Mouse (Mus musculus): Measurements from ENCODE around the gene Ing1.

The Ing1 gene

DNA sequence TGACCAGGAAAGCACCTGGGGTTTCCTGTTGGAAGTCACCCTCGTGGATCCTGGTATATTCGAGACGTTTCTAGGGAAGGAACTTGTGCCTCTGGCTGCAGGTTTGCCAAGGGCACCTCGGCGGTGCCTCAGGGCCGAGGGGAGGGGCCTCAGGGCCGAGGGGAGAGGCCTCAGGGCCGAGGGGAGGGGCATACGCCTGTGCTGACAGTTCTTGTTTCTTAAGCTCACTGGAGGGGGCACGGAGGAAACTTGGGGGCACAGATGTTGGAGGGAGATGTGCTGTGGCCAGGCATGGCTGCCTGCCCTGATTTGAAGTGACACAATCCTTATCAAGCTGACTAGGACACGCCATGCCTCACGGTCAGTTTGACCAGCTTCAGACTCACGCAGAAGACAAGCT, 36.9 kb downstream of the Ing1 start:
- no peak for DNase-seq

GRCm38 (mm10) chr8:11593222-11593884, 38.0 kb downstream of the Ing1 start:
- DNase-seq: no peak

DNA sequence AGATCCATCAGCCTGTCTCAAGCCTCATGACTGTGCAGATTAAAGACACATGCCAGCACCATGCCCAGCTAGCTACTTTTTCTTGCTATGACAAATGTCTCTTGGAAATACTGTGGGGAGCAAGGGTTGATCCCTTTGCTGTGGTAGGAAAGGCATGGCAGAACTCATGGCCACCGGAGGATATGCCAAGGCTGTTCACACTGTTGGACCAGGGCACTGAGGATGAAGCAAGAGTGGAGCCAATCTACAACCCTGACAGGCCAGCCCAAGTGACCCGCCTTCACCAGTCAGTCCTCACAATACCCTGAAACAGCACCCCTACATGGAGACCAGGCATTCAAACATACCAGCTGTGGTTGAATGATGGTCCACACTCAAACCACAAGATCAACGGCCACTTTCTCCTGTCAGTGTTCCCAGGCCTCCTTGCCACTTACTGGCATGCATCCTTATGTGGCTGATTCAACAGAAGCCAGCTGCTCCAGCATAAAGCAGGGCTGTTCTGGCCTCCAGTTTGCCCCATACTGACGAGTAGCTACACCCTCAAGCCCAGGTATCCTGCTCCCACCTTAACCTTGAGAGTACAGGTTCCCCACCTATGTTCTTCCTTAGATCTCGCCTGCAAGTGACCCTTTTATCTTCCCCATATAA, 45.1 kb downstream of the Ing1 start:
- no peak for DNase-seq

DNA sequence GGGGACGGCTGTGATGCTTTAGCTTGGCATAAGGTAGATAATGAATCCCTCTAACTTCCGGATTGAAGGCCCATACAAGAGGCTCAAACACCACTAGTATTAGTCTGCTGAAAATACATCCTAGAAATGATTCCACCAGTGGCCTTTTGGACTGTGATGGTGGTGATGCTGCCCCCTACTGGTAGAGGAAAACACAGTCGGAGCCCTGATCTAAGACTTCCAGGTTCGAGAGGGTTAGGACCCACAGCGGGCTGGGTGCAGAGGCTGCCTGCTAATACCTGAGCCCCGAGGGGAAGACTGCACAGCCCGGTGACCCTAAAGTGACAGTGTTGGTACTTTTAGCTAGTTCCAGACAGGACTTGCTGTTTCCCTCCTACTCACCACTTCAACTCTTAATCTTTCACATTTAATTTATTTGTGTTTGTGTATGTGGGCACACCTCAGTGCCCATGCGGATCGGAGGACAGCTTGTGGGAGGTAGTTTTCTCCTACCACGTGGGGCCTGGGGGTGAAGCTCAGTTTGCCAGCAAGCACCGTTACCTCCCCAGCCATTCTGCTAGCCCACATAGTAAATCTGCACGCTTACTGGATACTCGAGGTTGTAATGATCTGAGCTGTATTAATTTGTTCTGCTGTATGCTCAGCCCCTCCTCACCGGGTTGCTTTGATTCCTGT, 46.8 kb downstream of the Ing1 start:
- DNase-seq: peak; percentile 43

- DNase-seq: no peak
Observed at GRCm38 (mm10) chr8:11608848-11609247, 53.5 kb downstream of the Ing1 start.
